Mouse (Mus musculus): ENCODE measurements around the gene Il3ra.

DNA sequence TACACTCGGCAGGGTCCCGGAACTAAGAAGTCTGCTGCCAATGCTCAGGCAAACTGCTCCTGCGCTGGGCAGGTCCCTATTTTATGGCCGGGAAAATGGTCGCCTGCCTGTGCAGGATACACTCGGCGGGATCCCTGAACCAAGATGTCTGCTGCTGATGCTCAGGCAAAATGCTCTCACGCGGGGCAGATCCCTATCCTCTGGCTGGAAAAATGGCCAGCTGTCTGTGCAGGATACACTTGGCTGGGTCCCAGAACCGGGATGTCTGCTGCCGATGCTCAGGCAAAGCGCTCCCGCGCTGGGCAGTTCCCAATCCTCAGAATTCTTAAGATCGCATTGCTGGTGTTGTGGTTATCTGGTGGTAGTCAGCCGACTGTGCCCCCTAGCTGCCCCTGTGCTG lies 37.1 kb upstream of the Il3ra start:
- TF ChIP-seq CTCF (IDR thresholded peaks at IDR 0.05; ENCODE audit: low read depth, low read length) (no peak), POLR2AphosphoS5 (IDR thresholded peaks at IDR 0.05; ENCODE audit: insufficient replicate concordance, low read depth, low read length) (no peak), GATA1 (IDR thresholded peaks at IDR 0.05; ENCODE audit: borderline replicate concordance, low read length) (no peak)
